Mouse (Mus musculus): ENCODE measurements around the gene Atxn7.

GRCm38 (mm10) chr14:13917630-13918029, 43.6 kb upstream of the Atxn7 start:
- TF ChIP-seq POLR2A (IDR thresholded peaks at IDR 0.05; ENCODE audit: borderline replicate concordance, insufficient read depth, low read length), result no peak
- TF ChIP-seq CTCF (IDR thresholded peaks at IDR 0.05; ENCODE audit: borderline replicate concordance, insufficient read depth, low read depth, low read length), result peak; percentile 54; the same call in 1 of the 2 replicates
